Mouse (Mus musculus) lung, adult 18-20 months (tissue): ENCODE data around the gene Tmem98.

Experiments used
- DNase-seq, 2 experiments: peaks; one replicate each; pipeline ENCODE4 v3.0.0; 2022; ENCODE audit warnings: mixed read lengths in 2 of 2

The Tmem98 gene

DNA sequence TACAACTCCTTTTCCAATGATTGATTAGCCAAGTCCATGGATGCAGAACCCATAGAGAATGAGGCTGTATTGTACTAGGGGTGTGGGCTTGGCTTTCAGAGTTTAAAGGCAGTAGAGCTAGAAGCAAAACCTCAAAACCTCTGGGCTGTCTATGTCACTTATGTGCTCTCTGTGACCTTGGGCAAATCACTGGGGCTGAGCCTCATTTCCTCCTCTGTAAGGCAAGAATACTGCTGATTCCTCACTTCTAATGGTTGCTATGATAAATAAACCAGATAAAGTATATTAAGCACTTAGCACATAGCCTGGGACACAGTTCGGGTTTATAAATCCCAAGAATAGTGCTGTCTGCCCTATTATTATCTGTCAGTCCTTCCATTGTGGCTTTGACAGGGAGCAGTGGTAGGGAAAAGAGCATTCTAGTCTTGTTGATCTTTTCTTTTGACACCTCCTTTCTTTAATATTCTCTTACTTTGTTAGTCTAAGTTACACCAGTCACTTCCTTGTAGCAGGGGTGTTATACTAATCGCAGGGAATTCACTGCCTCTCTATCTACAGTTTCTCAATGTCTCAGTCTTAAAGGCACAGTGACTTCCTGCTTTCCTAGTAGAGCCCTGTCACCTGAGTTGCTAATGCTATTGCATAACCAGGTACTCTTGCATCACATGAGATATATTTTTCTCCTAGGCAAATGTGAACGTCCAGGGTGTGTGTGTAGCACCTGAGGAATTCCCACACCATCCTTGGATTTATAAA, 18.1 kb upstream of the Tmem98 start:
- DNase-seq, result peak in 1 of 2 experiments; percentile 55

DNA sequence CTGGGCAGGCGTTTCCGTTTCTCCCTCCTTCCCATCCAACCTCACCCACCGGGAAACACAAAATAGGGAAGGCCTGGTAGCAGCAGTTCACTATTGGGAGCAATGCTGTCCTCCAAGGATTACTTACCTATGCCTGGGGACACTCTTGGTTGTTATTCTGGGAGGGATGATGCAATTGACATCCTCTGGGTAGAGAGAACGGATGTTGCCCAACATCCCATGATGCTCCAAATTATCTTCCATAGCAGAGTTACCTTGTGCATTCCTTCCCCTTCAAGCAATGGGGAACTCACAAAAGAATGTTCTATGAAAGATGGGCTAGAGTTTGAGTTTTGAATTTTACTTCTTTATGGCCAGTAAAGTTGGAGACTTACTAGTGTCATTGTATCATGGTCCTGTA, 16.6 kb upstream of the Tmem98 start:
- DNase-seq, result no peak

DNA sequence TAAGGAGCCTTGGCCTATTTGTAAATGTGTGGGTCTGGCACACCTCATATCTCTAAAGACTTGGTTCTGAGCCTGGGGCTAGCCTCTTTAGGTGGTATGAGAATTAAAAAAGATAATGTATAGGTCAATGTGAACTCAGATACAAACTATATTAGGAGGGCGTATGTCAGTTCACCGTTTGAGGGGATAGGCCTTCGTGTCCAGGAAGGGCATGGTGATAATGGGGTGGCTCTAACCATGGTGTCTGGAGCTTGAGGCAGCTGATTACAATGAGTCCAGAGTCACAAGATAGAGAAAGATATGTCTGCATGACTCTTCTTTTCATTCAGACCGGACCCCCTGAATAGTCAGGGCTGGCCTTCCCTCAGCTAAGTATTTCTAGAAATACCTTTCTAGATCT, 15.7 kb upstream of the Tmem98 start:
- no peak for DNase-seq

DNA sequence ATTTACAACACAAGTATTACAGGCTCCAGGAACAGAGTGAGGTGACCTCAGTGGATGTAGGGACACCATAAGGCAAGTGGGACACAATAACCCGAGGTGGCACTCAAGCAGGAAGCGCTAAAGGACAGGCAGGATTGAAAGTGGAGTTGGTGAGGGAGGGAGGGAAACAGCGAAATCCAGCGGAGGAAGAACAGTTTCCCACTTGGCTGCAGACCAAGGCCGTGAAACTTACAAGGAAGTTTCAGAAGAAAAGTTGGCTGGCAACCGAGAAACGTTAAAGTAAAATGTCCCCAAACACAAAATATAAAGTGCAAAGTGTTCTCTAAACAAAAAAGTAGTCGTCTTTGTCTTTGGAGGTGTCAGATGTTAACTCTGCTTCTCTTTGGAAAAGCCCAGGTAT, 14.5 kb upstream of the Tmem98 start:
- no peak for DNase-seq

DNA sequence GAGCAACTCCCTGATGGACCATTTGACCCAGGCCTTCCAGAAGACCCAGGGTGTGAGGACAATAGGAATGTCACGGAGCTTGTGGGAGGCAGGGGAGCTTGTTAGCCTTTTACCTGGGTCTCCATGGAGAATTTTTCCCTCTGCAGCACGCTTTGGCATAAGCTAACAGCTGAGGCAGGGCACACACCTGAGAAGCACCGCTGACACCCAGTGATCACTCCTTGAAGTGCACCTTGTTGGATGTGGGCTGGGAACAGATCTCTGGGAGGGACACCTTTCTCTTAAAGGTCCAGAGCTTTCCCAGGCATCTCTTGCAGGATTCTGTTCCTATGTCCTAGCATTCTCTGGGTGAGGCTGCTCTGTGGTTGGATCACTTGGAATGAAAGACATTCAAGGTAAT, 10.0 kb upstream of the Tmem98 start:
- peak in 1 of 2 experiments; percentile 55 for DNase-seq

DNA sequence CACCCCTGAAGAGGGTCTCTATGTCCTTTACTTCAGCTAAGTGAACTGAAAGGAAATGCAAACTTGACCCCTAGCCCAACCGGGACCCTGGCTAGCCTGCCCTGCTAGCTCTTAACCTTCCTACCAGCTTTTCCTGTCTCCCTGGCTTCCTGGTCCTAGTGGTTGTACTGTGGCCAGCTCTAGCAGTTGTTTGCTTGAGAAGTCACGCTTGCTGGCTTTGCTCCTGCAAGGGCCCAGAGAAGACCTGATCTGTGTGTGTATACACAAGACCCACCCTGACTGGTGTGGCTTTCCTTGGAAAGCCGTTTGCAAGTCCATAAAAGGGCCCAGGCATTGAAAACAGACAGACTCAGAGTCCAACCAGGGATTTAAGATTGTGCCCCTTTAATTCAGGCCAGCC, 7.3 kb upstream of the Tmem98 start:
- peak; percentile 76 to 80 for DNase-seq

DNA sequence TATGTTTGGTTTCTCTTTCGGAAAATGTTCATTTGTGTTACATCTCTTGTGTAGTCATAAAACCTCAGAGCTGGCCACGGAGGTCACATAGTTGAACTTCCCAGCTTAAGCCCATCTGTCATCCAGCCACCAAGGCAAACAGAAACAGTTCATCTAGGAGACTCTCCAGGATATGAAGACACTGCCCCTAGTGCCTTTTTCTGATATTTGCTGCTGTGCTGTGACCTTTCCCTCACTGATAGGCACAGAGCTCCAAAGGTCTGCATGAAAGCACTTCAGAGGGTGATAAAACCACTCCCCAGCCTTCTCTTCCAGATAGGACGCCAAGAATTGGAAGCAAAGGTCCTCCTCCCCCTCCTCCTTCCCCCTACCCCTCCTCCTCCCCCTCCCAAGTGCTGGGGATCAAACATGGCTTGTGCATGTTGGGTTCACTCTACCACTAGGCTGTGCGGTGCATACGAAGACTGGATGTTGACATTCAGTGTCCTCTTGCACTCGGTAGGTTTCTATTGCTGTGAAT, 1.4 kb upstream of the Tmem98 start:
- peak in 1 of 2 experiments; percentile 26 for DNase-seq

DNA sequence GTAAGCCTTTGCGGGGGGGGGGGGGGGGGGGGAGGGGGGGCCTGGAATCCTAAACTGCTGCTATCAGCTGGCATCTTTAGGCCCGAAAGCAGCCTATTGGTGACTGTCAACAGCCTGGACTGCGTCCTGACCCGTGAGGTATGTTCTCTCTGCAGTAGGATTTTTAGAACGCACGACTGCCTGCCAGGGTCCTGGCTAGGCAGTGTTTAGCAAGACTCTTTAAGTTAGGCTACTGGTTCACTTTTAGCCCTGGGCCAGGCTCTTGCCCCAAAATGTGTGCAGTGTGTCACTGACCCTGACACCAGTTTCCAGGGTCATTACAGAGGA, 346 bp upstream of the Tmem98 start:
- DNase-seq, result no peak

DNA sequence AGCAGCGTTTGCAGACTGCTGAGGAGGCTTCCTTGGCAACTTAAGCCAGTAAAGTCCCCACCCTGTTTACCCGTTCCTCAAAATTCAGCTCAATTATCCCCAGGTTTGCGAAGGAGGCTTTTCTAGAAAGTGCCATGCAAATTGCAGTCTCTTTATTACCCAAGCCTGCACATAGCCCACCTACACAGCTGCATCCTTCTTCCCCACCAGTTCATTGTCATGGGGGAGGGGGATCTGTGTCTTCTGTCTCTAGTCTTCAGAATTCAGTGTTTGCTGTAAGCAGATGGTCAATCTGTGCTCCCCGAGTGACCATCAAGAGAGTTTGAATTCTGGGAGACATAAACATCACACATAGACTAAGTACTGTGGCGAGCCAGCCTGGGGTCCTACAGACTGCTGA, 1.2 kb downstream of the Tmem98 start:
- DNase-seq, result no peak

DNA sequence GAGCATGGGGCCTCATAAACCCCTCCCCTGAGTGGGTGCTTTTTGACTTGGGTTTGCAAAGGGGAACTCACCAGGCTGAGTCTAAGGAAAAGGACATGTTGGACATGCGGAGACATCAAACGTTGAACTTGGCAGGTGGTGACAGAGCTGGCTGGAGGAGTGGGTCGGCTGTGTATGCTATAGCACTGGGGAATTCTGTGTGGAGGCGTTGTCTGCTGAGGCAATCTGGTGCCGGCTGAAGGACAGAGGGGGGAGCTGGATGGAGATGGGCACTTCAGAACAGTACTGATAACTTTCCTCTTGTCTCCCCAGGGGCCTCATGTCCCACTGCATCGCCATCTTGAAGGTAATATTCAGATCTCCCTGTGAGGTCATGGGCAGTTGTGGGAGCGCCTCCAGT, 5.4 kb downstream of the Tmem98 start:
- DNase-seq, result no peak

DNA sequence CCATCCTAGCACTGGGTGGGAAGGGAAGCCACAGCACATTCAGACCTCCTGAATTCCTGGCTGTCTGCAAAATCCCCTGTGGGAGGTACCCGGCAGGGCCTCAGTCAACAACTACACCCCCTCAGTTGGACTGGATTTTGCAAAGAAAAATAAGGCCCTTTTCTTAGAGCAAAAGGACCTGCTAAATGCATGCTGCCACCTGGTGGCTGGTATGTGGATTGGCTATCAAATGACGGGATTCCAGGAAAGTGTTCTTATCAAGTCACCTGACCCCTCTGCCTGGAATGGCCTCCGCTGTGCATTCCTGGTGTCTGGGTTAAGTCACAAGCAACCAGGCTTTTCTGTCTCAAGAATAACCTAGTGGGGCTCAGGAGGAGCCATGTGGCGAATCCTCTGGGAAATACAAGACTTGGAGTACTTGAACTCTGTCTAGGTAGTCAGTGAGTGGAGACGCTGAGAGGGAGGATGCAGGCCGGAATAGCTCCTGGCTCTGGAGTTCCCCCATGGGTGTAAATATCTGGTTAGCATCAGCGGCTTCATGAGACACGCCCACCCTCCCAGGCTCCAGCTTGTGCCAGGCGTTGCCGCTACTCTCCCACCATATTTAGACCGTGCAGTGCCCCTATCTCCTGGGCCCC, 8.2 kb downstream of the Tmem98 start:
- DNase-seq, result peak; percentile 85 to 90

DNA sequence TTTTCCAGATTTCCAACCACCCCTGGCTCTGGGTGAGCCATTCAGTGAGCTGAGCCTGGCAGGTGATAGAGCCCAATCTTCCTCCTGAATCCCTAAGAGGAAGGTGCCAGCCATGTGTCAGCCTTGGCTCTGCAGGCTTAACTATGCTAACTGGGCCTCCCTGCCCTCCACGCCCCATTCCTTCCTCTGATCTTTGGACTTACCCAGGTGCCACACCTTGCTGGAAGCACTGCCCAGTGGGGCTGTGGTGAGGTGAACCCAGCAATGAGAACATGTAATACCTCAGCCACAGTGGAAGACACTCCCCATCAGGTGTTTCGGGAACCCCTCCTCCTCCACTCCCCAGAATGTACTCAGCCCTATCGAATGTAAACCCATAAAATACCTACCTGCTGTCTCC, 10.1 kb downstream of the Tmem98 start:
- DNase-seq, result peak; percentile 19 to 60

DNA sequence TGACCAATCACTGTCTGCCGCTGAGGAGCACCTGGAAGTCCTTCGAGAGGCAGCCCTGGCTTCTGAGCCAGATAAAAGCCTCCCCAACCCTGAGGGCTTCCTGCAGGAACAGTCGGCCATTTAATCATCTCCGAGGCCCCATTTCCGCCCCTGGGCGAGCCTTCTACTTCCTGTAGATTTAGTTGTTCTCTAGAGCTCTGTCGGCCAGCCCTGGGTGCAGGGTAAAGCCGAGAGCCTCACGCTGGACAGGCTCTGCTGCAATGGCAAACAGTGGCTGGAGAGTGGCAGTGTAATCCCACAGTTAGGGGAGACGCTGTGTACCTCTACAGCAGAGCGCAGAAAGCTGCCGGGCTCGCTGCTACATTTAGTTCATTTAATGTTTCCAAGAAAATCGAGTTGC, 11.3 kb downstream of the Tmem98 start:
- DNase-seq, result peak; percentile 35 to 44

DNA sequence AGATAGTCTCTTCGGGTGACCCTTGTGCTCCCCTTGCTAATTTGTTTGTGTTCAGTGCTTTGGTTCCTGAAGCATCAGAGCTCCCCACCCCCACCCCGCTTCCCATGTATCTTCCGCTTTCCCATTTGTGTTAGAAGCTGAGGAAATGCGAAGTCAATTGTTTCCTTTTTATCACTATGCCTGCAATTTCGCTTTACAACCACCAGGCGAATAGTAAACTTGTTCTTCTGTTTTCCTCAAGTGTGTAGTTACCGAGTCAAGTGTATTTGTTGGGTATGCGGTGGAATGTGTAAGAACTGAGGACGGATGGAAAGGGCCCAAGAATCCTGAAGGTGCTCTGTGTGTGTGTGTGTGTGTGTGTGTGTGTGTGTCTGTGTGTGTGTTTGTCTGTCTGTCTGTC, 11.8 kb downstream of the Tmem98 start:
- no peak for DNase-seq

DNA sequence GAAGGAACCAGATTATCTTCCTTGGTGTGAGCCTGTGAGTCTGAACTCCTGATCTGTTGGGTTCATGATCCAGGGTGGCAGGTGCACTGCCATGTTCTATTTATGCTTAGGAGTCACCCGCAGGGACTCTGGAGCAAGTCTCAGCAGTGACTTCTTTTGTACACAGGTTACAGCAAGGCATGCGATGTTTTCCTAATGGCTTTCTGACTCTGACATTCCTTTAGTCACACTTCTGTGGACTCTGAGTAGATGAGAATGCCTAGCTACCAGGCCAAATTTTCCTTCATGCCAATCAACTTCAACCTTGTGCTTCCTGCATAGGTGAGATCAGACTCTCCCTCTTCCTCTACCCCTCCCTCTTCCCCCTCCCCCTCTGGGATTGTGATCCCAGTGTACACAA, 25.4 kb downstream of the Tmem98 start:
- no peak for DNase-seq

DNA sequence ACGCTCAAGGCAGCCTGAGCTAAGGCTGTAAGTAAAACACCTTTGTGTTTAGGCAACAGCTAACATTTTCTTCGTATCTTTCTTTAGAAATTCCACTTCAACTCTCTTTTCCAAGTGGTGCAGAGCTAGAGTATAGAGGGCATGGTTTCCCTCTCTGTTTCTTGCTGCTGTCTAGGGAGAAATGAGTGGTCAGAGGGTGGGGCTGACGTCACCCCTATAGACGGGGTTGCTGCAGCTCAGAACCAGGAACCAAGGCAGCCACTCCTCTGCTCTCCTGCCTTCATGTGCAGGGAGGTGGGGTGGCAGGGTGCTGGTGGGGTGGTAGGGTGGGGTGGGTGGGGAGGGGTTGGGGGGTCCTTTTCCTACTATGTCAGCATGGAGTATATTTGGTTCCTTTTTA, 25.9 kb downstream of the Tmem98 start:
- no peak for DNase-seq

DNA sequence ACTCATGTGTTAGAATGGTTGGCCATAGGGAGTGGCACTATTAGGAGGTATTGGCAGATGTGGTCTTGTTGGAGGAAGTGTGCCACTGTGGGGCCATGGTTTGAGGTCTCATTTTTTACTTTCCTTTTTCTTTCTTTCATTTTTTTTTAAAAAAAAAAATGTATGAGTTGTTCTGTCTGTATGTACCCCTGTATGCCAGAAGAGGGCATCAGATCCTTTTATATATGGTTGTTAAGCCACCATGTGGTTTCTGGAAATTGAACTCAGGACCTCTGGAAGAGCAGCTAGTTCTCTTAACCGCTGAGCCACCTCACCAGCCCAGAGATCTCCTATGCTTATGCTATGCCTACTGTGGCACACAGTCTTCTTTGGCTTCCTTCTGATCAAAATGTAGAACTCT, 28.7 kb downstream of the Tmem98 start:
- DNase-seq, result no peak

DNA sequence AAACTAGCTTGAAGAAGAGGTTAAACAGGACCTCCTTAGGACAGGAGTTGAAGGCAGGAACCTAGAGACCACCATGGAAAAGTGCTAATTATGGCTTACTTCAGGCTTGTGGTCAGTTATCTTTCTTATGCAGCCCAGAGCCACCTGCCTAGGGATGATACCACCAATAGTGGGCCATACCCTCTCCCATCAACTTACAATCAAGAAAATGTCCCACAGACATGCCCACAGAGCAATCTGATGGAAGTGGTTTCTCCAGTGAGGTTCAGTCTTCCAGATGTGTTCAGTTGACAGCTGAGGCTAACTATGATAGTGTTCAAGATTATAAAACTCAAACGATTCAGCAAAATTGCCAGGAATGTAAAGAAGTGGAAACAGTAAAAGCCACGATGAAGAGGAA, 33.5 kb downstream of the Tmem98 start:
- no peak for DNase-seq

DNA sequence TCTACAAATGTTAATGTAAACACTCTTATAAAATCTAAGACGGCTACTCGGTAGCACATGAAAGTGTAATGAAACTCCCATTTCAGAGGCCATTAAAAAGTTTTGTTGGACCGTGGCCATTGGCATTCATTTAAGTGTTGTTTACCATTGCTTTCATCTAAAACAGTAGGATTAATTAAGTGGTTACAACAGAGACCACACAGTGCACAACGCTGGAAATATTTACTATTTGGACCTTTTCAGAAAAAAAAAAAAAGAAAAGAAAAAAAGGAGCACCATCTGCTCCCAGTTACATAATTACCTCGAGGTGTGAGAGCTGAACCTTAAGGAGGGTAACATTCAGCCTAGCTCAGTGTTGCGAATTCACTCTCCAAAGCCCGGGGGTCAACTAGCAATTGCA, 35.5 kb downstream of the Tmem98 start:
- no peak for DNase-seq

DNA sequence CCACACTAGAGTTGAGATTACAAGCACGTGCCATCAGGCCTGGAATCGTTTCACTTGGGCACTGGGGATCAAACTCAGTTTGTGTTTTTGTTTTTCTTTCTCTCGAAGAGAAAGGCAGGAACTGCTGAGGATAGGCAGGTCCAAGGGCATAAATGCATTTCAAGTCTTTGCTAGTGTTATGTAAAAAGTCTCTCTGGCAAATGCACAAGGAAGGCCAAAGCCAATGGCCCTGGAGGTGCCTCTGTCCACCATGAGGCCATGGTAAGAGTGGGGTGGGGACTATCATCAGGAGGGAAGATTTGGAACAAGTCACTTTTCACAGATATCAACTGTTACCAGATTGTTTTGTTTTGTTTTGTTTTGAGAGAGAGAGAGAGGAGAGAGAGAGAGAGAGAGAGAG, 36.1 kb downstream of the Tmem98 start:
- DNase-seq, result no peak

DNA sequence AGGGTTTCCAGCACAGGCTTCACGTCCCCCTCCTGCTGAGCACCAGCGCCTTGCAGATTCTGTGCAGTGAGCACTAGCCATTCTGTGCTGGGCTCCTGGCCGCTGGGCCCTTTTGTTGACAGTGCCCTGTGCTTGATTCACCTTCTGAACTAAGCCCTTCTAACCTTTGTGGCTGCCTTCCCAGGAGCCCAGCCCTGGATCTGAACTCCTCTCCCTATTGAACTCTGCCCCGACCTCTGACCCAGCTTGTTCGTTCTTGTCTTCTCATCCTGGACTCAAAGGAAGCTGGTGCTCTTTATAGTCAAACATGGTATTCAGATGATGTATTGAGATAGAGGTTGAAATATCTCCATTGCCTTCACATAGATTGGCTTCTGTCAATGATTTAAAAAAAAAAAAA, 38.2 kb downstream of the Tmem98 start:
- DNase-seq, result no peak

DNA sequence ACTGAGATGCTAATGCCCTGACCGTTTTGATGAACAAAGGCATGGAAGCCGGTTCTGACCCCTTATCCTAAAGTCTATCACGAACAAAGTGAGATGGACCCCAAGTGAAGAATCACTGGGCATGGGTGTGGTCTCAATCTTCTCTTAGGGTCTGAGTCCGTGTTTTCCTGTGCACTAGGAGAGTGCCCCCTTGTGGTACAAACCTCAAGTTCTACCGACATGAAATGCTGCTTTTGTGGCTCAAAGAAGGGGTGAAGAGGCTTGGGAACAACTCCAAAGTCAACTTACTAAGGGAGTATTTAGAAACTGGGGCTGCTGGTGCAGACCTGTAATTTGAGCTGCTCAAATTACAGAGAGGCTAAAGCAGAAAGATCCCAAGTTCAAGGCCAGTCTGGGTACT, 41.9 kb downstream of the Tmem98 start:
- DNase-seq, result peak in 1 of 2 experiments; percentile 56

DNA sequence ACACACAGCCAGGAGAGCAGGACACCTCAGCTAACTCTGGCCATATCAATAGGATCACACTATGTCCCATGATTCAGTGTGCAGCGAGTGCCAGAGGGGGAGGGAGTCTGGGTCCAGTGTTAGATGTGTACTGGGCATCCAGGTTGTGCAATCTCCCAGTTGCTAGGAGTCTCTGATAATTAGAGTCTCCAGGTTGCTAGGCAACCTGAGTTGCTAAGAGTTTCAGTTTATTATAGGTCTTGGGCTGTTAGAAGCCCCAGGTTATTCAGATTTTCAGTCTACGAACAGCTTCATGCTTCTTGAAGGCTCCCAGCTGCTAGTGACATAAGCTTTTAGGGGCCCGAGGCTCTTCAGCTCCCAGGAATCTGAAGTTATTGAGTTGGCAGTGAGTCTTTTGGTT, 43.0 kb downstream of the Tmem98 start:
- DNase-seq, result peak; percentile 50 to 77

DNA sequence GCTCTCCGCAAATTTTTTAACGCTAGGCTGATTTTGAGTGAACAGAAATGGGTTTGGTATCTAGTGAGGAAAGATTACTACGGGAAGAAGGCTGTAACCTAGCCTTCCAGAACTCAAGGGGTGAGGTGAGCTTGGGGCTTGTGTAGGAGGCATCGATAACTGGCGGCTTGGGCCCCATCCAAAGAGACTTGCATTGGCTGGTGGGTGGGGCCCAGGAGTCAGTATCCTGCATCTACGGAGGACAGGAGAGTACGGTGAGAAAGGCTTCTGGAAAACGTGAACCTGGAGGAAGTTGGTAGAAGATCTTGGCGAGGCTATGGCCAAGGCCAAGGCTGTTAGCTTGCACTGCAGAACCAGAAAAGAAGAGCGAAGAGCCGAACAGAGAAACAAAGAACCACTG, 44.5 kb downstream of the Tmem98 start:
- DNase-seq, result no peak

DNA sequence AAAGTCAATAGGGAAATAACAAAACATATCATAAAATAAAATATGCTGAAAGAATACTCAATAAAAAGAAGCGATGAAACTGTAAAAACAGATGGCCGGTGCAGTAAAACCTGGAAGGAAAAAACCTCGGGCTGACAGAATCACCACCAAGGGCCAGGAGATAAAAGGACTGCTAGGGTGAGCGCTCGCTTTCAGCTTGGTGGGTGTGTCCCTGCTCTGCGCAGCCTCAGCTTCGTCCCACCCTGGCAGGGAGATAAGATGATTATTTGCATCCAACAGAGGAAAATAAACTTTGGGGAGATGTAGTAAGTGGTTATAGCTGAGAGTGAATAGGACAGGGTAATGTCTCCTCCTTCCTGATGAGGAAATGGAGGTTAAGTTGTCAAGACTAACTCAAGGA, 44.9 kb downstream of the Tmem98 start:
- no peak for DNase-seq
